Mouse (Mus musculus) embryo, embryonic 10.5 days (tissue): Measurements from ENCODE around the gene Dnajb11.
A peak's percentile ranks its signal among the peaks of the same experiment; 100 is the strongest.

ENCODE experiments used
- DNase-seq: peaks from one replicate; pipeline ENCODE4 v3.0.0-alpha.2; 2015; ENCODE audit warnings: low spot score

Dnajb11 gene

GRCm38 (mm10) chr16:22857431-22858113, at the start of gene Dnajb11, which contains the start of gene Tbccd1:
TSS of gene Dnajb11 (plus strand) at chr16:22857845.
TSS of gene Tbccd1 (minus strand) at chr16:22857669.
- DNase-seq: peak; percentile 99

- no peak for DNase-seq
Measured at GRCm38 (mm10) chr16:22811477-22811876, 46.2 kb upstream of the Dnajb11 start, which contains the start of gene Crygs. TSS of gene Crygs (minus strand) at chr16:22811577.

- peak; percentile 53 for DNase-seq
Measured at GRCm38 (mm10) chr16:22820731-22821130, 36.9 kb upstream of the Dnajb11 start.

GRCm38 (mm10) chr16:22832932-22833525, 24.6 kb upstream of the Dnajb11 start:
- no peak for DNase-seq

GRCm38 (mm10) chr16:22839146-22839857, 18.3 kb upstream of the Dnajb11 start:
- DNase-seq: no peak

GRCm38 (mm10) chr16:22842871-22843270, 14.8 kb upstream of the Dnajb11 start:
- no peak for DNase-seq

GRCm38 (mm10) chr16:22844061-22844801, 13.4 kb upstream of the Dnajb11 start:
- peak; percentile 87 for DNase-seq

GRCm38 (mm10) chr16:22844834-22845233, 12.8 kb upstream of the Dnajb11 start:
- no peak for DNase-seq

- no peak for DNase-seq
Measured at GRCm38 (mm10) chr16:22845481-22845880, 12.2 kb upstream of the Dnajb11 start.

- DNase-seq: no peak
Measured at GRCm38 (mm10) chr16:22847686-22848085, 10.0 kb upstream of the Dnajb11 start.

GRCm38 (mm10) chr16:22848331-22848730, 9.3 kb upstream of the Dnajb11 start:
- DNase-seq: no peak

GRCm38 (mm10) chr16:22852709-22853108, 4.9 kb upstream of the Dnajb11 start:
- no peak for DNase-seq

GRCm38 (mm10) chr16:22856773-22857172, 872 bp upstream of the Dnajb11 start:
- DNase-seq: no peak

- no peak for DNase-seq
Measured at GRCm38 (mm10) chr16:22872397-22872796, 14.8 kb downstream of the Dnajb11 start.

GRCm38 (mm10) chr16:22873369-22873768, 15.7 kb downstream of the Dnajb11 start:
- DNase-seq: no peak

- peak; percentile 70 for DNase-seq
Measured at GRCm38 (mm10) chr16:22876218-22877043, 18.8 kb downstream of the Dnajb11 start.

GRCm38 (mm10) chr16:22877660-22878390, 20.2 kb downstream of the Dnajb11 start:
- DNase-seq: no peak

GRCm38 (mm10) chr16:22878716-22879115, 21.1 kb downstream of the Dnajb11 start:
- no peak for DNase-seq

- DNase-seq: no peak
Measured at GRCm38 (mm10) chr16:22879945-22880595, 22.4 kb downstream of the Dnajb11 start.

GRCm38 (mm10) chr16:22880900-22881299, 23.3 kb downstream of the Dnajb11 start:
- DNase-seq: peak; percentile 64
